Mouse (Mus musculus) sigmoid colon, adult 10 weeks (tissue): ENCODE data around the gene Proca1. TPM values are rescaled to one million over a fixed set of nuclear protein-coding genes. Genes with fewer than 3 reads are reported as not detected.

ENCODE experiments used
- polyA plus RNA-seq: library from polyadenylated mRNA; stranded (reverse); fragments of 350-450 nt; fragmentation: Illumina TruSeq; extraction: RNeasy Lipid Tissue Mini Kit (QIAGEN cat#74804); gene quantifications from one replicate; pipeline ENCODE4 v1.2.3, GENCODE M21; 2014; ENCODE audit warnings: low read depth, low replicate concordance

The Proca1 gene
- polyA plus RNA-seq: 2.4 TPM

DNA sequence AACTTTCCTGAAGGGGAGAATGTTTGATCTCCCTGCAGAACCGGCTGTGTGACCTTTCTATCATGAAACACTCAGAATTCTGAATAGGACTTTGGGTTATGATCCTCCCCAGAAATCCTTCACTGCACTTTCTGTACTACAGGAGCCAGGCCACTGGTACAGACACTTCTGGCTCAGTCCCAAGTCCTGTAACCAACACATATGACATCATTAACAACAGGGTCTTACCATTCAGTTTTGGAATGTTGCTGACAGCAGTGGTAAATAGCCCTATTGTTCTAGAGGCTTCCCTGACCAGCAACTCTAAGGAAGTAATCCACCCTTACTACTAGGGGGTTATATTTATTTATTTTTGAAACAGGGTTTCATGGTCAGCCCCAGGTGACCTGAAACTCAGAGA is at the start of gene Proca1:
Gene Proca1, plus strand, starts transcription at position 280 of the 400 bp plus-strand sequence.

DNA sequence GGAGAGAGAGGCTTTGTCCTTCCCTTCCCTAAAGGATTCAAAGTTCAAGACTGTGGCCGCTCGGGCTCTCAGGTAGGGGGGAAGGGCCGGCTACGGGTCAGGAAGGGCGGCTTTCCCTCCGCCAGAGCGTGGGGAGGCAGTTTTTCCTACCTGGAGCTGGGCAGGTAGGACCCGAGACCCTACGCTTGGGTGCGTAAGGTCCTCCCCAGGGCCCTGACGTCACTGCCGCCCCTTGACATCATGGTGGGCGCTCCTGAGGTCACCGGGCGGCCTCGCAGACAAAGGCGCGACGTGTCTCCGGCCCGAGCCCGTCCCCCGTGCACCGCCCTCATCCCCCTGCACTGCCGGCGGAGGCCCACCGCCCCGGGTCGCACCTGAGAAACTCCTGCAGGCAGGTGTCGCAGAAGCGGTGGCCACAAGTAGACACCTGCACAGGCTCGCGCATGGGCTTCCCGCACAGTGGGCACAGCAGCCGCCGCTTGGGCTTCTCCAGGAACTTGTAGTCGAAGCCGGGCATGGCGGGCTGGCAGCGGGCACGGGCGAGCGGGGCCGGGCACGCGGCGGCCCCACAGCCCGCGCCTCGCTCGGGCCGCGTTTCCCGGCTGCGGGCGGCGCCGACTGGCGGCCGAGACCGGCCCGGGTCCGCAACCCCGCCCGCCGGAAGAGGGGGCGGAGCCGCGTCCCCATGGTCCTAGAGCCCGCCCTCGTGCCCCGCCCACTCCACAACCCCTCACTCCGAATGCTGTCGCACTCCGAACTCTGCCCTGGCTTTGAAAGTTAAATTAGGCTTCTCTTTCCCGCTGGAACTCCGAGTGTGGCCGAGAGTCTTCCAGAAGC is 28.1 kb upstream of the Proca1 start, which contains the start of gene Traf4:
Gene Traf4, minus strand, starts transcription at position 666 of the 837 bp plus-strand sequence.

DNA sequence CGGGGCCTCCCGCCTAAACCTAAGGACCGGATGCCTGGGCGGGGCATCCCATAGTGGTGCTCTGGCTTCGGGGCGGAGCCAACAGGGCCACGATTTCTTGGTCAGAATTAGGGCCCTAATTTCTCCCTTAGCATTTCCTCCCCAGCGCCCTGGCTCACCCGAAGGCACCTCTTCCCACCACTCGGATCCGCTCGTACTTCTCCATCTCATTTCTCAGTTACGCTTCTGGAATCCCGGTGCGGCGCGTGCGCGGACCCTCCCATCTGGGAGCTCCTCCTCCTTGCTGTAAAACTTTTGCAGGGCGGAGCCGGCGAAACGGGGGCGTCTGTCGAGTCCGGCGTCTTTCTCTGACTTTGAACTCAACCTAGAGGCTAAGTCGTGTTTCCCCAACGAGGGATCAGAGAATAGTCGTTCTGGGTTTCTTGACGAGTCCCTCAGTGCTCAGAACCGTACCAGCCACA is 16.8 kb upstream of the Proca1 start, which contains the start of the genes Nek8 and Tlcd1:
Gene Nek8, minus strand, starts transcription at position 274 of the 461 bp plus-strand sequence.
Gene Tlcd1, plus strand, starts transcription at position 310 of the 461 bp plus-strand sequence.

DNA sequence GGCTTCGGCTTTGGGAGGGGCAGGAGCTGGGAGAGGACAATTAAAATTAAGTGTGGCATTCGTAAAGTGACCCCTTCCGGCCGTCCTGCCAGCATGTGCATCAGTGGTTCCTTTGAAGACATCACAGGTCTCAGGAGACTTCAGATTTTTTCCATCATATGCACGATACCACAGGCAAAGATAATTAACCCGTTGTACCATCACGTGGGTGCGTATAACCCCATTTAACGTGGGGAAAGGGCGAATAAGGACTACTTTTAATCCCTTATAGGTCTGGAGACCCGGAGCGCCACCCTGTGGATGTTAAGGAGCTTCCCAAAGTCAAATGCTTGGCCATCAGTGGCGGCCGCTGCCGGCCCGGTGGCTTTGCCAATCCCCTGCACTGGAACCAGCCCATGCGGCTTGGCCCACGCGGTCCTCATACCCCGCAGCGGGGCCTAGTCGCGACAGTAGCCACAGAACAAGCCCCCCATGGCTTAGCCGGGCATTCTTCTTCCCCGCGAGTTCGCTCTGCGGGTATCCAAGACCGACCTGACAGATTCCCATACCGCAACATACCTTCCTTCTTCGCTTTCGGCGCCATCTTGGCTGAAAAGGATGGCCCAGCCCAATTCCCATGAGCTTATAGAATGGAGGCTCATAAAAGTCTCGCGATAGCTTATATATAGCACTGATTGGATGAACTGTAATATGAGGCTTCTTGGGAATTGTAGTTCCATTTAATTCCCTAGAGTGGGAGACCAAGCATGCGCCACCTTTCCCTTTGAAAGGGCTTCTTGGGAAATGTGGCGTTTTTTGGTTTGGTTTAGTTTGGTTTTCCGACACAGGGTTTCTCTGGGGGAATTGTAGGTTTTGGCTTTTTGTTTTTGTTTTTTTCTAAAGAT is 10.0 kb upstream of the Proca1 start, which contains the start of gene Rpl23a:
Gene Rpl23a, minus strand, starts transcription at position 624 of the 884 bp plus-strand sequence.

DNA sequence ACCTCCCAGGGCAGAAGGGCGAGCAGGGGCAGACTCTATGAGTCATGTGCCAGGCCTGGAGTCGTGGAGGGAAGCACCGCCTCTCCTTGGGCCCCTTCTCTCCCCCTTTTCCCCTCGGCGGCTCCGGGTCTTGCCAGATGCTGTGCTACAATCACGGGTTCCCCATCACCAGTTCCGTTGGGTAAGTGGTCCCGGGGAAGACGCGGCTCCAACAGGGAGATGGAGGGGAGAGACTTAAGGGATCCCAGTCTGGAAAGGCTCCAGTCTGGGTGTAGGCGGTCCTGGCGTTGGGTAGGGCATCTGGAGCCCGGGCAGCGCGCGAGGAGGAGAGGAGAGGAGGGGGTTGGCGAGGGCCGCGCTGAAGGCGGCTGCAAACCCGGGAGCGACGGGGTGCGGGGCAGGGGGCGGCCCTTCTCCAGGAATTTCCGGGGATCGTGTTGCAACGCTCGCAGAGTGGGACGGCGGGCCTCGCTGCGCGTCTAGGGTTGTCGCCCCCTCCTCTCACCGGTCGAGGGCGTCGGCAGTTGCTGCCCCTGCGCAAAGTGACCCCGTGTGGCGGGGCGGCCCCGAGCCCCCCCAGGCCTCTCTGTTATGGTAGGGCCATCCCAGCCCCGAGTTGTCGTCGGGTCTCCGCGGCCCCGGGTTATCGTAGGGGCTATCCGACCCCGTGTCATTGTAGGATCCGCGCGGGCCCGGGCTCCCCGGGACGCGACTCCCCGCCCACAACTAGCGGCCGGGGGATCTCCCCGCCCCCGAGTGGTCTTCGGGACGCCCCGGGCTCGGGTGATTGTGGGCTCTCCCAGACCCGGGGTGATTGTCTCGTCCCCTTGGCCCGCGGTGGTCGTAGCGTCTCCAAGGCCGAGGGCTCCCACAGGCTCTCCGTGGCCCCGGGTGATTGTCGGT is 4.6 kb upstream of the Proca1 start, which contains the start of gene Rab34:
Gene Rab34, plus strand, starts transcription at position 100 of the 903 bp plus-strand sequence.

DNA sequence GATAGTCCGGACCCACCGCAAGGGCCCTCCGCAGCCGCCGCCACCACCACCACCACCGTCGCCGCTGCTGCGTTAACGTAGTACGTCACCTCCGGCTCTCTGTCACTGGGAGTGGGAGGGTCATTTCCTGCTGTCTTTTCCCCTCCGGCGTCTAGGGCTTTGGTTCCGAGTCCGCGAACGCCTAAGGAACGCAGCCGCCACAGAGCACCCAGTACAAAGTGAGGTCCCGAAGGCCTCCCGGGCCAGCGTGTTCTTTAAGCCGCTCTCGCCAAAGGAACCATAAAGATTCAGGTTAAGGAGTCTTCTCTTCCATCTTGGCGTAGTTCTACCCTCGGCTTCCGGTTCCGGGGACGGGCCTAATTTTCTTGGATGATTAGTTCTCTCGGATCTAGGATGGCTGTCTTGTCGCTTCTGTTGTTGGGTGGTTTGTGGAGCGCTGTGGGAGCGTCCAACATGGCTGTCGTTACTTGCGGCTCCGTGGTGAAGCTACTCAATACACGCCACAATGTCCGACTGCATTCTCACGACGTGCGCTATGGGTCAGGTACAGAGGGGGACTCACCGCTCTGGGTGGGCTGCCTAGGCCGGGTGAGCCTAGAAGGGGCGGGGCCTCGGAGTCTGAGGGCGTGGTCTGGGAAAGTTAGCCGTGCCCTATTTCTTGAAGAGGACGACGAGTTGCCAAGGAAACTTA is 52.6 kb downstream of the Proca1 start, which contains the start of the genes Sdf2 and Supt6:
Gene Sdf2, plus strand, starts transcription at position 120 of the 691 bp plus-strand sequence.
Gene Supt6, minus strand, starts transcription at position 361 of the 691 bp plus-strand sequence.

Other genes starting within 250 kb of the Proca1 start
- gene Phf12, start 210.6 kb upstream of the Proca1 start, polyA plus RNA-seq: 19.0 TPM
- gene Dhrs13, start 161.1 kb upstream of the Proca1 start, polyA plus RNA-seq: 2.4 TPM
- gene Flot2, start 155.5 kb upstream of the Proca1 start, polyA plus RNA-seq: 4.4 TPM
- gene Eral1, start 113.0 kb upstream of the Proca1 start, polyA plus RNA-seq: 4.8 TPM
- gene Fam222b, start 98.7 kb upstream of the Proca1 start, polyA plus RNA-seq: 4.8 TPM
- gene Traf4, start 27.8 kb upstream of the Proca1 start, polyA plus RNA-seq: 1.7 TPM
- 5.9 TPM for gene Nek8, start 16.7 kb upstream of the Proca1 start, polyA plus RNA-seq
- gene Tlcd1, start 16.7 kb upstream of the Proca1 start, polyA plus RNA-seq: 14.3 TPM
- gene Rpl23a, start 9.8 kb upstream of the Proca1 start, polyA plus RNA-seq: 813 TPM
- gene Rab34, start 5.0 kb upstream of the Proca1 start, polyA plus RNA-seq: 2.9 TPM
- gene Sdf2, start 52.4 kb downstream of the Proca1 start, polyA plus RNA-seq: 31.9 TPM
- gene Supt6, start 52.6 kb downstream of the Proca1 start, polyA plus RNA-seq: 14.0 TPM
- 71.0 TPM for gene 2610507B11Rik, start 68.4 kb downstream of the Proca1 start, polyA plus RNA-seq
- gene BC030499, start 97.4 kb downstream of the Proca1 start, polyA plus RNA-seq: 2.0 TPM
- gene Spag5, start 108.1 kb downstream of the Proca1 start, polyA plus RNA-seq: 3.8 TPM
- 9.2 TPM for gene Aldoc, start 129.6 kb downstream of the Proca1 start, polyA plus RNA-seq
- 4.0 TPM for gene Pigs, start 135.0 kb downstream of the Proca1 start, polyA plus RNA-seq
- gene Unc119, start 150.1 kb downstream of the Proca1 start, polyA plus RNA-seq: 5.4 TPM
- 0.16 TPM for gene Foxn1, start 193.2 kb downstream of the Proca1 start, polyA plus RNA-seq
- 17.2 TPM for gene Slc13a2, start 228.8 kb downstream of the Proca1 start, polyA plus RNA-seq